Mouse (Mus musculus) liver, adult 2 months (tissue): ENCODE data around the gene Grik3.

Experiments used
- CTCF ChIP-seq: fragments of 200-500 bp; IDR thresholded peaks from 2 replicates; pipeline ENCODE4 v1.5.1; 2011; ENCODE audit warnings: low read depth, low read length, control low read depth
- POLR2A ChIP-seq: fragments of 200-500 bp; IDR thresholded peaks from 2 replicates; pipeline ENCODE4 v1.6.1; 2011; ENCODE audit warnings: low read length, control low read depth; ENCODE audit not compliant: insufficient read depth; ENCODE audit errors: extremely low read depth

GRCm38 (mm10) chr4:125490661-125491504 lies at the start of gene Grik3:
- TF ChIP-seq CTCF (no peak), POLR2A (no peak)
